Mouse (Mus musculus): ENCODE measurements around the gene Pcsk1n.
"Not testable (repeated sequence)": the region's sequence is repeated elsewhere in the genome, so short reads cannot be mapped to it uniquely, and the experiment has no call there.

The Pcsk1n gene

DNA sequence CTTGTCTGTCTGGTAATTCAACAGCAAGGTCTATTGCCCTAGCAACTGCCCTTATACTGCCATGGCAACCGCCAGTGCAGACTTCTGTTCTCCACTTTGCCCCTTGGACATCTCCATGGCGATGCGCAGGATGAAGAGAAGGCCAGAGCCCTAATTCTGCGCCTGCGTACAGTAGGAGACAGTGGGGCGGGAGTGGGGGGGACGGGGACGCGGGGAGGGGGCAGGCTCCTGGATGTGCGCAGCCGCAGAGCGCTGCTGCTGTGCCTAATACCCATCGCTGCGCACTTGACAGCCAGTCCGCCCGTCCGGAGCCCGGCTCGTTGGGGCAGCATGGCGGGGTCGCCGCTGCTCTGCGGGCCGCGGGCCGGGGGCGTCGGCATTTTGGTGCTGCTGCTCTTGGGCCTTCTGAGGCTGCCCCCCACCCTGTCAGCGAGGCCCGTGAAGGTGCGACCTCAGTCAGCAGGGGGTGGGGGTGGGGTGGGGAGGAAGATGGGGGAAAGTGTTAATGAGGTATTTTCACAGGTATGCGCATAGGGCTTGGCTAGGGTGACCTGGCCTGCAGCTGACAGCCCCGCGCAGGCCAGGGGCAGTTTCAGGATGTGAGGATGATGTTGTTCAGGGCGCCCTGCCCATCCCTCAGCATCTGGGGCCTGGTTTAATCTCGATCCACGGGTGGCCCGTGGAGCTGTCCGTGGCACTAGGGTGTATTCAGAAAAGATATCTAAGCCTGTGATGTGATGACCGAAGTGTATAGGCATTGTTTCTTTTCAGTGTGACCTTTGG, at the start of gene Pcsk1n:
TSS of gene Pcsk1n (plus strand) at position 222 of the 783 bp plus-strand sequence.
- no peak for DNase-seq (ENCODE audit: extremely low spot score, low read depth, low spot score)

DNA sequence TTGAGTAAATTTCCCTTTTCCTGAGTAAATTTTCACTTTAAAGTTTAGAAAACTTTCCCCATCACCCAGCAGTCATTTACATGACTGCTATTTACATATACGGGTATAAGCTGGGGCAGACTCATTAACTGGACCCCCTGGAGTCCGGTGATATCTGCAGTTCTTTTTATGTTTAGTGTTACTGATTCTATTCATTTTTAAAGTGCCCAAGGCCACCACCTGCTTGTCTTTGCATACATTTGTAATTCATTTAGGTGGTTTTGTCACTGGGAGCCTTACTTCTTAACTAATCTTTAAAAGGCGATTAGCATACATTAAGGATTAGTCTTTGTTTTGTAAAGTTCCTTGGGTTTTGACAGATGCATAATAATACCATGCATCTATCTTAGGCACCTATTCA, 49.8 kb upstream of the Pcsk1n start:
- DNase-seq (ENCODE audit: extremely low spot score, low read depth, low spot score): no peak

DNA sequence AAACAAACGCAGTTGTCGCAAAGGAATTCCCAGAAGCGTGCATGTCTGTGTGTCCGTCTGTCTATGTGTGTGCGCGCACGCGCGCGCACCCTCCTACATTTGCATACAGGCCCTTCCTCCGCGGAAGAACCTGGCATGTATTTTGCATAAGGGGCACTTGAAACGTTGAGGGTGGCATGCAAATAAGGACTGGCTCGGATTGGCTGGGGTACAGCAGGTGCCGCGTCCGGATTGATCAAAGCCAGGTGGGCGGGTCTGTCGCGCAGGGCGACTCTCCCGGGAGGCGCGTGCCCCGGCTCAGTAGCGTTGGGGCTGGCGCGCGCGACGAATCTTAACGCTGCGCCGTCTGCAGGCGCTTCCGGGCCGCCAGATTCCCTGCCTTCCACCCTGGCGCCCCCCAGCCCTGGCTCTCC, 41.6 kb upstream of the Pcsk1n start, which contains the start of gene Pim2:
TSS of gene Pim2 (plus strand) at position 256 of the 413 bp plus-strand sequence.
- no peak for DNase-seq (ENCODE audit: extremely low spot score, low read depth, low spot score)

DNA sequence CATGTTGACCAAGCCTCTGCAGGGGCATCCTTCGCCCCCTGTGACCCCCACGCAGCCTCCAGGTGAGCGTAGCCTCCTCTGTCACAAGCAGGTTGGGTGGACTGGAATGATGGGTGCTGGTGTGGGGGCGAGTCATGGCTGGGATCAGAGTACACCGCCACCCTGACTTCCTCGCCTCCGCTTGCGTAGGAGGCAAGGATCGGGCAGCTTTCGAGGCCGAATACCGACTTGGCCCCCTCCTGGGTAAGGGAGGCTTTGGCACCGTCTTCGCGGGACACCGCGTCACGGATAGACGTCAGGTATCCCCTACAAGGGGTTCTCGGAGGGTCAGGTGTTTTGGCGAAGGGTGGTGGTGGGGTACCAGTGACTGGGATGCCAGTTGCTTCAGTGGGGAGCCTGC, 41.1 kb upstream of the Pcsk1n start:
- DNase-seq (ENCODE audit: extremely low spot score, low read depth, low spot score): no peak

DNA sequence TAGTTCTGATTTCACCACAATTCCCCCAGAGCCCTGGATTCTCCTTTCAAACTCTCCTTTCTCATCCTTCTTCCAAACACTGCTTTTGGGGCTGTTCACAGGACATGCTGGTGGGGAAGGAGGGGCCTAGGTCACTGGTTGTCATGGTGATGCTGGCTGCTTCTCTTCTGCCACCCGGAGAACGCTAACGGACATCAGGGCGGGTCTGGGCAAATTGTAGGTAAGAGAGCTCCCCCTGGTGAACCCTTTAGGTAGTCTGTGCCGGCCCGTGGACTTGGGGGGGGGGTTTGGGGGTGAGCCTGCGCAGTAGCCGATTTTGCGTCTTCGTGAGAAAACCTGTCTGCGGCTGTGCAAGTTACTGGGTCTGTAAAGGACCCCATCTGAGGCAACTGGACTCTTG, 39.8 kb upstream of the Pcsk1n start:
- no peak for DNase-seq (ENCODE audit: extremely low spot score, low read depth, low spot score)

DNA sequence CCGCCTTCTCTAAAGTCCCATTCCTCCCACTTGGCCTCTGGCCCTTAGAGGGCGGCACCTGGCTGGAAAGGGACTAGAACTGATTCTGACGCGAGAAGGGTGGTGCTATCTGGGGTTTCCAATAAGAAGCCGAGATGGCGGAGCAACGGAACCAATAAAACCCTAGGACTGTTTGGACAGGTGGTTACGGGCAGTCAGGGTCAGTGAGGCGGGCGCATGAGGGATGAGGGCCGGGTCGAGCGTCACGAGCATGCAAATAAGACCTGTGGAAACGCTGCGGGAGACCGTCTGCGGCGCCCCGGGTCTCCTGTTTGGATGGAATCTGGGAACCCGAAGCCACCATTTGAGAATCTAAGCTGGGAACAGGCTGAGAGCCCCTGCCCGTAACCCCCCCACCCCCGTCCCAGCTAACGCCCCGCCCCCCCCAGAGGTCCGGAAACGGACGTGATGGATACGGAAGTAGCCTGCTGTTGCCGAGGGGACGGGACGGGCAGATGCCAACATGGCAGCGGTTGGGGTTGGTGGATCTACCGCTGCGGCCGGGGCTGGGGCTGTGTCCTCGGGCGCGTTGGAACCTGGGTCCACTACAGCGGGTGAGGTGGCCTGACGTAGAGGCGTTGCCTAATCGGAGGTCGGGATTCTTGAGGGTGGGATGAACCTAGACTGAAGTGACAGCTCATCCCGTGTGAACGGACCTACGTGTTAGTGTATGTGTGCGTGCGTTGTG, 35.6 kb upstream of the Pcsk1n start, which contains the start of gene Slc35a2:
TSS of gene Slc35a2 (plus strand) at position 188 of the 727 bp plus-strand sequence.
- peak; percentile 63 for DNase-seq (ENCODE audit: extremely low spot score, low read depth, low spot score)

DNA sequence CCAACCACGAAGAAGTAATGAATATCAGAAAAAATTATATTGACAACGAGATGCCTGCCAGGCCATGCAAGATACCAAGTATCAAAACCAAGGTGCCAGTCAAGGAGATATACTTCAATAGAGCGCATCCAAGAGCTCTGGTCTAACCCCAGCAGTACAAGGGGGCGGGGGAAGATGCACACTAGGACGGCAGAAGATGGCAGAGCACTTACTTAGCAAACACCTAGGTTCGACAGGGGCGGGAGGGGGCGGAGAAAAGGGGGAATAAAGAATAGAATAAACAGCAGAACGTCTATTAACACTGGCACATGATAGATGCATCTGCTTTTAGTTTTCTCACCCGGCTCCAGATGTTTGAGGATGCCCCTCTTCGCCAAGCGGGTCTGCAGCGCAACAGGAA, 21.4 kb upstream of the Pcsk1n start:
- no peak for DNase-seq (ENCODE audit: extremely low spot score, low read depth, low spot score)

DNA sequence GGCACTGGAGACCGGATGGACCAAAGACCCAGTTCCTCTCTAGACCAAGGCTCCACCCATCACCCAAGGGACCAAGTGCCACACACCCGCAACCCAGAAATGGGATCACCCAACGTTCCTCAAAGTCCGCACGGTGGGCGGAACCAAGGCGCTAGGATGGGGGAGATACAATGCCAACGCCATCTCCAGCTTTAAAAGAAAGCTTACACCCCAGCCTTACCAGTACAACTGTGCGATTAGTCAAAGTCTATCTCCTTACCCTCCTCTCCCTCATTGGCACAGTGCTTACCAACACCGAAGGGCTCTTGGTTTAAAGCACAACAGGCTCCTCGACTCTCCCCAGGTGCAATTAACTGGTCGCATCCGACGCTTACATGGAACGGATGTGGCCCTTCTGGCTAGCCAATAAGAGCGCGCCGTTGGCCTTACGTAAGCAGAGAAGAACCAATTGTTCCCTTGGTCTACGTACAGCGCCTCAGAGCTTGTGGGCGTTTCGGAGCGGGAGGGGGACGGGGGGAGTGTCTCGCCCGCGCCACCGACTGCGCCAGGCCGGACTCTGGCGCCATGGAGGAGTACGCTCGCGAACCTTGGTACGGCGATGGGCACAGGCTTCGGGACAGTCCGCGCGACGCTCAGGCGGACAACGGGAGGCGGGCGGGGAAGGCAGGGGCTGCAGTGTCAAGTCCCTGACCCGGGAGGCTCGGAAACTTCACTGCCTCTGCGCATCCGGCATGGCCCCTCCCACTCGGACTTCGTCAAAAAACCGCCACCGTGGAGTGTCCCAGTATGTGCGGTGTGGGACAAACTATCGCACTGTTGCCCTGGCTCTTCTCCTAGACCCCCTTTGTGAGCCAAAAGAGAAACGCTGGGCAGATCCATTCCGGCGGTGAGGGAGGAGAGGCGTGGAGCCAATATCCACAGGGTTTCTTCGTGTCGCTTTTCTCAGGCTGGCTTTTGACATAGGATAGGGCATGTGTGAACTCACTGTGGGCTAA, 20.4 kb upstream of the Pcsk1n start, which contains the start of the genes Pqbp1 and Timm17b:
TSS of gene Pqbp1 (minus strand) at position 390 of the 995 bp plus-strand sequence.
TSS of gene Timm17b (plus strand) at position 478 of the 995 bp plus-strand sequence.
- DNase-seq (ENCODE audit: extremely low spot score, low read depth, low spot score): peak; percentile 83

DNA sequence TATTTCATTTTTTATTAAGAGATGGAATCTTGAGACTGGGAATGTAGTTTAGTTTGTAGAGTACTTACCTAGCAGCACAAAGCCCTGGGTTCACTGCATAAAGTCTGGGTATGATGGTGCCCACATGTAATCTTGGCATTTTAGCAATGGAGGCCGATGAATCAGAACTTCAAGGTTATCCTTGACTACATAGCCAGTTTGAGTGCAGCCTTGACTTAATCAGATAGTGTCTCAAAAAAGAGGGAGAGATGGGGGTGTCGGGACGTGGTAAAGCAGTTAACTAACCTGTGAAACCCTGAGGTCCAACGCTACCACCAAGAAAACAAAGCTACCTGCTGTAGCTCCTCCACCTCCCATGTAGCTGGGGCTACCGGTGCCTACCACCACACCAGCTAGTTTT, 15.2 kb upstream of the Pcsk1n start:
- DNase-seq (ENCODE audit: extremely low spot score, low read depth, low spot score): no peak

DNA sequence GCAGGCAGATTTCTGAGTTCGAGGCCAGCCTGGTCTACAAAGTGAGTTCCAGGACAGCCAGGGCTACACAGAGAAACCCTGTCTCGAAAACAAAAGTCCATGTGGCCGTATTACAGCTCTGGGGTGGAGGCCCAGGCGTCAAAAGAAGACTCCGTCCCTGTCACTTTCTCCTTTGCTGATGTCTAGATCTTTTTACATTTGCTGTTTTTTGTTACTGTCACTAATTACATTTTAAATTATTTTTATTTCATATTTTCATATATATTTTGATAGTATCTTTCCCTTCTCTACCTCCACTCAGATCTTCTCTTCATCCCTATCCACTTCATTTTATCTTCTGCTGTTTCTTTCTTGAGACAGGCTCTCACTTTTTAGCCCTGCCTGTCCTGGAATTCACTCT, 11.9 kb upstream of the Pcsk1n start, which contains the start of gene Gm10491:
TSS of gene Gm10491 (minus strand) at position 101 of the 400 bp plus-strand sequence.
- no peak for DNase-seq (ENCODE audit: extremely low spot score, low read depth, low spot score)

DNA sequence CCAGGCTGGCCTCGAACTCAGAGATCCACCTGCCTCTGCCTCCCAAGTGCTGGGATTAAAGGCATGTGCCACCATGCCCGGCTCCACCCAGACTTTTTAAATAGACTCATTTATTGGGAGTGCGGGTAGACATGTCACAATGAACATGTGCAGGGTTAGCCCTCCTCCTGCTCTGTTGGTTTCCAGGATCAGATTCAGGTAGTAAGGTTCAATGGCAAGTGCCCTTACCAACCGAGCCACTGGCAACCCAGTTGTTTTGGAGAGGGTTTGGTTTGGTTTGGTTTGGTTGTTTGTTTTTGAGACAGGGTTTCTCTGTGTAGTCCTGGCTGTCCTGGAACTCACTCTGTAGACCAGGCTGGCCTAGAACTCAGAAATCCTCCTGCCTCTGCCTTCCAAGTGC, 10.4 kb upstream of the Pcsk1n start, which contains the start of gene Gm10490:
TSS of gene Gm10490 (plus strand) at position 301 of the 400 bp plus-strand sequence.
- not testable (repeated sequence) for DNase-seq (ENCODE audit: extremely low spot score, low read depth, low spot score)

DNA sequence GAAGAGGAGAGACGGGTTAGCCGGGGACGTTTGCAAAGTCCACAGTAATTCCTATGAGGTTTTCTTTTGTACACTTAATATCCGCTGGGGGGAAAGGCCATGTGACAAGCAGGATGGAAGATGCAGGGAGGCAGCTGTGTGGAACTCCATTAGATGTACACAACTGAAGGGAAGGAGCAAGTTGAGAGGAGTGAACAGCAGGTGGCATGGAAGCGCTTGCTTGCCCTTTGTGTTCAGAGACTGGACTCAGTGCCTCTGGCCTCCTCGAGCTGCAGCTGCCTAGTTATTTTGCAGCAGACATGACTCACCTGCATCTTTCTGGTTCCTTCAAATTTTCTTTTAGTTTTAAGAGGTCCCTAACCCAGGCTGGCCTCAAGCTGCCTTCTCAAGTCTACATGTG, 9.1 kb upstream of the Pcsk1n start:
- DNase-seq (ENCODE audit: extremely low spot score, low read depth, low spot score): no peak

DNA sequence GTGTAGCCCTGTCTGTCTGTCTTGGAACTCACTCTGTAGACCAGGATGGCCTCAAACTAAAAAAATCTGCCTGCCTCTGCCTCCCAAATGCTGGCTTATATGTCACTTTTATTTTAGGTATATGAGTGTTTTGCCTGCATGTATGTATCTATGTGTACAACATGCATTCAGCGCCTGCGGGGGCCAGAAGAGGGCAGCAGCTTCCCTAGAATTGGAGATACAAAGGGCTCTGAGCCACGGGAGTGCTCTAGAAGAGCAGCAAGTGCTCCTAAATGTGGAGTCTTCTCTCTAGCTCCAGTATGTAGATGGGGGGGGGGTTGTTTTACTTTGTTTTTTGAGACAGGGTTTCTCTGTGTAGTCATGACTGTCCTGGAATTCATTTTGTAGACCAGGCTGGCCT, 4.0 kb upstream of the Pcsk1n start:
- DNase-seq (ENCODE audit: extremely low spot score, low read depth, low spot score): not testable (repeated sequence)

DNA sequence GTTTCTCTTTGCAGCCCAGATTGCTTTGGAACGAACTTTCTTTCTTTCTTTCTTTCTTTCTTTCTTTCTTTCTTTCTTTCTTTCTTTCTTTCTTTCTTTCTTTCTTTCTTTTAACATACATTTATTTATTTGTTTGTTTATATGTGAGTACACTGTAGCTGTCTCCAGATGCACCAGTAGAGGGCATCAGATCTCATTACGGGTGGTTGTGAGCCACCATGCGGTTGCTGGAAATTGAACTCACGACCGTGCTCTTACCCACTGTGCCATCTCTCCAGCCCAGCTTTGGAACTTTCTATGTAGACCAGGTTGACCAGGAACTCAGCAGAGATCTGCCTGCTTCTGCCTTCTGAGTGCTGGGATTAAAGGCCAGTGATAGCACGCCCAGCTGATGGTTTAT, 1.7 kb upstream of the Pcsk1n start:
- DNase-seq (ENCODE audit: extremely low spot score, low read depth, low spot score): not testable (repeated sequence)

DNA sequence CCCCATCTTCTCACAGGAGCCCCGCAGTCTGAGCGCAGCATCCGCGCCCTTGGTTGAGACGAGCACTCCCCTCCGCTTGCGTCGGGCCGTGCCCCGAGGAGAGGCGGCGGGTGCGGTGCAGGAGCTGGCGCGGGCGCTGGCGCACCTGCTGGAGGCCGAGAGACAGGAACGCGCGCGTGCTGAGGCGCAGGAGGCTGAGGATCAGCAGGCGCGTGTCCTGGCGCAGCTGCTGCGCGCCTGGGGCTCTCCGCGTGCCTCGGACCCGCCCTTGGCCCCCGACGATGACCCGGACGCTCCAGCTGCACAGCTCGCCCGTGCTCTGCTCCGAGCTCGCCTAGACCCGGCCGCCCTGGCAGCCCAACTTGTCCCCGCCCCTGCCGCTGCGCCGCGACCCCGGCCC, 2.4 kb downstream of the Pcsk1n start:
- DNase-seq (ENCODE audit: extremely low spot score, low read depth, low spot score): no peak

DNA sequence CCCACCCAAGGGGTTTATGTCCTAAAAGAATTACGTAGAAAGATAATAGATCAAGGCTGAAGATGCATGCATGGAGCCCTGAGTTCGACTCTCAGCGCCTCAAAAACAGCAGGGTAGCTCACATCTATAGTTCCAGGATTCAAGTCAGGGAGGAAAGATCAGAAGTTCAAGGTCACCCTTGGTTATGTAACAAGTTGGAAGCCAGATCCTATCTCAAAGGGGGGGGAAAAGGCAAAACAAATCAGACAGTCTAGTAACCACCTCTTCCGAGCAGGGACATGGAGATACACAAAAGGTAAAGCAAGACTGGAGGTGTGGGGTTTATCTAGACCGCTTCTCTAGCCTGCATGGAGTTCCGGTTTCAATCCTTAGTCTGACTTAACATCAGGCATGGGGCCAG, 6.6 kb downstream of the Pcsk1n start:
- no peak for DNase-seq (ENCODE audit: extremely low spot score, low read depth, low spot score)

DNA sequence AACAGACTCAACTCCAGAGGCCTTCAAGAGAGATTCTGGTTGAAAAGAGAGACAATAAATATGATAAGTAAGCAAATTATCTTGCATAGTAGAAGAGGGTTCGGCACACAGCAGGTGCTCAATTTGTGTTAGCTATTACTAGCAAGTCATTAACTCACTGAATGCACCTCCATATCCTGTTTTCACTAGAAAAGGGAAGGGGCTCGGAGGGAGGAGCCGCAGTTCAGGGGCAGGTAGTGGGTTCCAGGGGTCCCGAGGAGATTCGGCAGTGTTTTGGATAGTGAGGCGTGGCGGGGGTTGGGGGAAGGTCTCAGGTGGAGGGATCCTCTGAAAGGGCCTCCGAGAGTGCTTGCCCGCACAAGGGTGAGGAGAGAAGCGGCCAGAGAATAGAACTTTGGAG, 7.5 kb downstream of the Pcsk1n start:
- DNase-seq (ENCODE audit: extremely low spot score, low read depth, low spot score): no peak

DNA sequence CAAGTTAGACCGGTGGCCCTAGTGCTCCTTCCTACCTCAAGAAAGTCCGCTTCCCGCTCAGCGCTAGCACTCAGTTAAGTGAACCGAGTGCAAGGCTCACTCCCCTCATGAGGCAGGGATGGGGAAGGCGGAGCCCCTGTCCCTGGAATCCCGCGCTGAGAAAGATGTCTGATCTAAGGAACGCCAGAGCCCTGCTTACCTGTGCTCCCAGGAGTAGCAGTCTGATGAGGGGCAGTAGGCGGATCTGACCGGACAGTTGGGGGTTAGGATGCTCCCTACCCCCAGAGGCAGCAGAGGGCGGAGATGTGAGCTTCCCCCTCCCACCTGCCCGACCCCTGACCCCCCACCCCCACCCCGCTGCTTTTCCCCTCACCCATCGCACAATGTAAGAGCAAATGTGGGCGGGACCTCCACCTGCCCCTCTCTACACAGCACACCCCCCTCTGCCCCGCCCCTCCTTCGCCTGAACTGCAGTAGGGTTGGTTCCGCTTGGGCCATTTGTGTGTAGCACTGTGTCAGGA, 8.7 kb downstream of the Pcsk1n start, which contains the start of gene Eras:
TSS of gene Eras (minus strand) at position 338 of the 521 bp plus-strand sequence.
- DNase-seq (ENCODE audit: extremely low spot score, low read depth, low spot score): no peak

DNA sequence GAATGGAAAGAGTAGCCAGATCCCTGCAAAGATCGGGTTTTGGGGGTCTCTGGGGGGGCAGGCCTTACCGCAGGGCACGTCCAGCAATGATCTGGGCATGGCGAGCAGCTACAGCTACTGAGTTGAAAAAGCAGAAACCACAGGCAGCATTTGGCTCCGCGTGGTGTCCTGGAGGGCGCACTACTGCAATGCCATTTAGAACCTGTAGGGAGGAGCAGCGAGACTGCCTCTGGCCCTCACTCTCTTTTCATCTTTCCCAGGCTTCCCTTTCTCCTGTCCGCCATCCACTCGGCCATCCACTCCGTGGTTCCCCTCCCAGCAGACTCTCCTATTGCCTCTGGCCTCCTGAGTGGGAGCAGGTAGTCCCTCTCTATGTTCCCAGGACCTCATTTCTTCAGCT, 17.3 kb downstream of the Pcsk1n start:
- DNase-seq (ENCODE audit: extremely low spot score, low read depth, low spot score): no peak

DNA sequence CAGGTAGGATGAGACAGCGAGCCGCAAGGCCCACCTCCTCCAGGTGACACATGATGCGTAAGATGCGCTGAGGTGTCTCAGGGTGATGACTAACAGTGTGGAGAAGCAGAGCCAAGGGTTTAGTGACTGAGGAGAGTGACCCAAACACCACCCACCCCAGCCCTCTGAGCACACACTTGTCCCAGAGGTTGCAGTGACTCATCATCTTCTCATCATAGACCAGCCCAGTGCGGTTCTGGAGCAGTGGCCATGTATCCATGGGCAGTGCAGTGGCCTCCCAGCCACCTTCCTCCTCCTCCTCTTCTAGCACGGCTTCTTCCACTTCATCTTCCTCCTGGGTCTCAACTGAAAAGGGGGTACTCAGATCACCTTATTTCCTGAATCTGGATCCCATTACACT, 18.0 kb downstream of the Pcsk1n start:
- no peak for DNase-seq (ENCODE audit: extremely low spot score, low read depth, low spot score)

Measured in hindlimb bud, embryonic 11.5 days (tissue).